Mouse (Mus musculus) spleen, postnatal 14 days (tissue): ENCODE results near the gene Mrps18a.

ENCODE experiments used
- DNase-seq, 2 experiments: peaks; one replicate each; pipeline ENCODE4 v3.0.0; 2021 to 2022; ENCODE audit warnings: low spot score in 2 of 2

The Mrps18a gene

GRCm38 (mm10) chr17:46101906-46102305 is 8.9 kb upstream of the Mrps18a start:
- no peak for DNase-seq

GRCm38 (mm10) chr17:46102608-46103159 is 8.1 kb upstream of the Mrps18a start:
- no peak for DNase-seq

GRCm38 (mm10) chr17:46104487-46104886 is 6.3 kb upstream of the Mrps18a start:
- DNase-seq: no peak

GRCm38 (mm10) chr17:46108286-46108685 is 2.5 kb upstream of the Mrps18a start:
- no peak for DNase-seq

- no peak for DNase-seq
Observed at GRCm38 (mm10) chr17:46115489-46115888, 4.7 kb downstream of the Mrps18a start.

GRCm38 (mm10) chr17:46116138-46116537 is 5.4 kb downstream of the Mrps18a start:
- no peak for DNase-seq

- DNase-seq: no peak
Observed at GRCm38 (mm10) chr17:46116881-46117280, 6.1 kb downstream of the Mrps18a start.

- no peak for DNase-seq
Observed at GRCm38 (mm10) chr17:46117623-46118422, 7.0 kb downstream of the Mrps18a start.

- no peak for DNase-seq
Observed at GRCm38 (mm10) chr17:46118423-46118850, 7.7 kb downstream of the Mrps18a start.

- no peak for DNase-seq
Observed at GRCm38 (mm10) chr17:46119641-46120040, 8.9 kb downstream of the Mrps18a start.

- DNase-seq: no peak
Observed at GRCm38 (mm10) chr17:46122791-46123190, 12.0 kb downstream of the Mrps18a start.

GRCm38 (mm10) chr17:46123285-46123684 is 12.5 kb downstream of the Mrps18a start:
- no peak for DNase-seq

GRCm38 (mm10) chr17:46123953-46124700 is 13.3 kb downstream of the Mrps18a start:
- DNase-seq: no peak

- no peak for DNase-seq
Observed at GRCm38 (mm10) chr17:46126608-46127007, 15.8 kb downstream of the Mrps18a start.

- no peak for DNase-seq
Observed at GRCm38 (mm10) chr17:46127814-46128493, 17.2 kb downstream of the Mrps18a start.

- DNase-seq: no peak
Observed at GRCm38 (mm10) chr17:46129741-46130498, 19.1 kb downstream of the Mrps18a start.

- DNase-seq: peak; percentile 54 to 70
Observed at GRCm38 (mm10) chr17:46132058-46132718, 21.4 kb downstream of the Mrps18a start.

- DNase-seq: no peak
Observed at GRCm38 (mm10) chr17:46132862-46133261, 22.1 kb downstream of the Mrps18a start.

- DNase-seq: no peak
Observed at GRCm38 (mm10) chr17:46138563-46139236, 27.9 kb downstream of the Mrps18a start.

- DNase-seq: no peak
Observed at GRCm38 (mm10) chr17:46139872-46140271, 29.1 kb downstream of the Mrps18a start.
